ENCODE assay signal across 11 mouse cellular contexts in the genomic region with DNA sequence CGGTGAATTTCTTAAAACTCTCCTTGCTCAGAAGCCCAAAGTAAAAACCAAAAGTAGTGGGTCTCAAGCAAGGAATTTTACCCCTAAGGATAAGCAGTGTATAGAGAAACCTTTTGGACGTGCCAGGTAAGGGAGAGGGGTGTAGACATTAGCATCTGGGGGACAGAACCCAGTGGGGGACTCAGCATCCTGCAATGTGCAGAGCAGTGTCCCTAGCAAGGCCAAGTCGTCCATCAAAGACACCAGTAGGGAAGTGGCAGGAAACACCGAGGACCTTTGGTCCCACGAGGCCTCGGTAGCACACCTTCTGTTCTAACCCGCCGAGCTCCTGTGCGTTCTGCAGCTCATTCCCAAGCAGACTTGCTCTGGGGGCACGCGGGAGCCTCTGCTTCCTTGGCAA. TPM values are rescaled to one million over a fixed set of nuclear protein-coding genes. Genes with fewer than 3 reads are reported as not detected.
DNase-seq lines count a peak whose midpoint lies in the region; ATAC-seq and TF ChIP-seq lines count a peak whose summit lies in the region.
"Had no signal": no experiment of that assay in that cellular context is flagged by ENCODE, and none has a peak within 500 bp of the region (broad histone marks: within the 10 kb centered on the region; RNA-seq: fewer than 3 reads in every experiment).

No protein-coding gene starts in this region.

- no peaks in the 10 kb centered on the region for H3K9me3 ChIP-seq in heart, postnatal 0 days (replicated peaks; ENCODE audit: control insufficient read depth, low read length)
- H3K9me3 ChIP-seq in heart, embryonic 10.5 days, result no peaks in the 10 kb centered on the region
- H3K9me3 ChIP-seq in E14TG2a.4 (ENCODE audit: low read length) (no peaks in the 10 kb centered on the region), ES-Bruce4 (replicated peaks; ENCODE audit: control insufficient read depth, insufficient read depth, low read length, poor library complexity, severe bottlenecking) (no peaks in the 10 kb centered on the region)
- H3K9me3 ChIP-seq in intestine, postnatal 0 days (ENCODE audit: control insufficient read depth), result no peaks in the 10 kb centered on the region

- TF ChIP-seq EP300 in heart, postnatal 0 days (IDR thresholded peaks at IDR 0.05; ENCODE audit: low read depth), result no peak
- no peak for TF ChIP-seq EP300 in ES-Bruce4 (IDR thresholded peaks at IDR 0.05; ENCODE audit: insufficient read depth, low read depth, low read length)

- no peak for TF ChIP-seq CTCF in heart, postnatal 0 days (IDR thresholded peaks at IDR 0.05; ENCODE audit: low read depth)
- TF ChIP-seq CTCF in E14TG2a.4 (conservative IDR thresholded peaks at IDR 0.05; ENCODE audit: low read length), result no peak
- no peak for TF ChIP-seq CTCF in ES-Bruce4 (IDR thresholded peaks at IDR 0.05; ENCODE audit: low read depth, low read length)
- no peak for TF ChIP-seq CTCF in intestine, postnatal 0 days (IDR thresholded peaks at IDR 0.05; ENCODE audit: low read depth)

- H3K9ac ChIP-seq in heart, postnatal 0 days (replicated peaks; ENCODE audit: low read depth, low read length), result no peak overlapping the region
- no peak overlapping the region for H3K9ac ChIP-seq in ES-Bruce4 (ENCODE audit: low read depth, poor library complexity, severe bottlenecking)
- H3K9ac ChIP-seq in intestine, postnatal 0 days (ENCODE audit: low read depth, low read length), result no peak overlapping the region
- H3K9ac ChIP-seq: liver, embryonic 14.5 days had no signal

- no peaks in the 10 kb centered on the region for H3K4me1 ChIP-seq in heart, postnatal 0 days (ENCODE audit: control insufficient read depth, insufficient read depth)
- peaks cover 13% of the 10 kb centered on the region; the same call in 1 of the 2 replicates for H3K4me1 ChIP-seq in heart, embryonic 10.5 days
- peaks cover 57% of the 10 kb centered on the region for H3K4me1 ChIP-seq in E14TG2a.4 (replicated peaks; ENCODE audit: low read depth, low read length)
- peaks cover 4% of the 10 kb centered on the region for H3K4me1 ChIP-seq in ES-Bruce4 (ENCODE audit: control insufficient read depth, insufficient read depth, low read length)
- no peaks in the 10 kb centered on the region for H3K4me1 ChIP-seq in intestine, postnatal 0 days (replicated peaks; ENCODE audit: control insufficient read depth, insufficient read depth, low read length)

- peak overlapping the region; percentile 34; the same call in 1 of the 2 replicates for H3K4me2 ChIP-seq in heart, postnatal 0 days (ENCODE audit: low read depth, low read length)
- H3K4me2 ChIP-seq in intestine, postnatal 0 days (replicated peaks; ENCODE audit: low read depth), result 0 out of 2 replicates have a peak overlapping the region, but pooled peaks have one; percentile 13

- no peak for TF ChIP-seq POLR2A in ES-Bruce4 (IDR thresholded peaks at IDR 0.05; ENCODE audit: insufficient read depth, low read length)

- no peaks in the 10 kb centered on the region for H3K36me3 ChIP-seq in heart, postnatal 0 days (replicated peaks; ENCODE audit: control insufficient read depth, insufficient read depth, low read length)
- no peaks in the 10 kb centered on the region for H3K36me3 ChIP-seq in heart, embryonic 10.5 days
- H3K36me3 ChIP-seq in E14TG2a.4 (ENCODE audit: insufficient read depth, low read length), result no peaks in the 10 kb centered on the region
- H3K36me3 ChIP-seq in ES-Bruce4 (ENCODE audit: control insufficient read depth, insufficient read depth, low read length, poor library complexity, severe bottlenecking), result no peaks in the 10 kb centered on the region
- H3K36me3 ChIP-seq in intestine, postnatal 0 days (ENCODE audit: control insufficient read depth, insufficient read depth), result no peaks in the 10 kb centered on the region

- peaks cover 8% of the 10 kb centered on the region; the same call in 1 of the 2 replicates for H3K27me3 ChIP-seq in heart, postnatal 0 days (ENCODE audit: control insufficient read depth, insufficient read depth, low read length)
- H3K27me3 ChIP-seq in heart, embryonic 10.5 days (ENCODE audit: insufficient read depth, poor library complexity, severe bottlenecking), result peaks cover 8% of the 10 kb centered on the region
- H3K27me3 ChIP-seq in E14TG2a.4 (ENCODE audit: insufficient read depth, low read length), result peaks cover 11% of the 10 kb centered on the region
- no peaks in the 10 kb centered on the region for H3K27me3 ChIP-seq in ES-Bruce4 (ENCODE audit: control insufficient read depth, insufficient read depth, low read length, poor library complexity, severe bottlenecking)
- H3K27me3 ChIP-seq in intestine, postnatal 0 days (replicated peaks; ENCODE audit: control insufficient read depth, insufficient read depth, low read length), result no peaks in the 10 kb centered on the region; the same call in 1 of the 2 replicates

- ATAC-seq in heart, postnatal 0 days (ENCODE audit: insufficient read depth, low read depth), result no peak
- ATAC-seq in intestine, postnatal 0 days, result no peak
- no peak for ATAC-seq in activated CD4-positive, CD25-positive, alpha-beta regulatory T cell, adult 4 months

- 33% methylated on average over 11 of the region's 11 CpGs for WGBS in heart, postnatal 0 days
- WGBS in heart, embryonic 10.5 days, result 44% methylated on average over 11 of the region's 11 CpGs
- 54% methylated on average over 11 of the region's 11 CpGs for WGBS in intestine, postnatal 0 days

- H3K27ac ChIP-seq in heart, postnatal 0 days (ENCODE audit: low read depth), result no peak overlapping the region
- no peak overlapping the region for H3K27ac ChIP-seq in heart, embryonic 10.5 days
- no peak overlapping the region for H3K27ac ChIP-seq in ES-Bruce4 (ENCODE audit: insufficient read depth, low read length)
- no peak overlapping the region for H3K27ac ChIP-seq in intestine, postnatal 0 days (ENCODE audit: low read depth, low read length)
- H3K27ac ChIP-seq: gastrocnemius, adult 2 months; liver, embryonic 14.5 days had no signal

- no peak for DNase-seq in heart, postnatal 0 days (ENCODE audit: low spot score)
- DNase-seq in heart, embryonic 10.5 days (ENCODE audit: low spot score), result no peak
- DNase-seq in left cerebral cortex, adult 9 months (ENCODE audit: low spot score in 2 of 2), result no peak

- no peak overlapping the region for H3K4me3 ChIP-seq in heart, postnatal 0 days (ENCODE audit: low read depth, low read length)
- no peak overlapping the region for H3K4me3 ChIP-seq in heart, embryonic 10.5 days
- H3K4me3 ChIP-seq in E14TG2a.4 (replicated peaks; ENCODE audit: low read length), result peak overlapping the region; percentile 55
- peak overlapping the region; percentile 5; the same call in 1 of the 2 replicates for H3K4me3 ChIP-seq in ES-Bruce4 (ENCODE audit: low read depth, low read length)
- H3K4me3 ChIP-seq in intestine, postnatal 0 days (ENCODE audit: low read depth, low read length), result no peak overlapping the region
- H3K4me3 ChIP-seq: gastrocnemius, adult 2 months had no signal

RNA-seq across cellular contexts. Expression of a gene that starts 25.6 kb away (rescaled TPM):
- total RNA-seq in heart, postnatal 0 days (2014; rRNA removed; ENCODE audit: low replicate concordance), result 6.4 and 8.4 TPM in 2 replicates
- polyA plus RNA-seq in heart, postnatal 0 days (2015; fragmentation: Nextera tagmentation; extraction: Ambion mirVana), result 3.5 and 3.9 TPM in 2 replicates
- 7.5 and 15.3 TPM in 2 replicates for polyA plus RNA-seq in heart, embryonic 10.5 days (2016; fragmentation: Nextera tagmentation; extraction: Ambion mirVana)
- polyA plus RNA-seq in ES-Bruce4 (2011; ENCODE audit: insufficient read depth, insufficient read length, low read depth, missing spikeins), result 0.17 and 0.33 TPM in 2 replicates
- 5.7 TPM in 2 replicates for polyA plus RNA-seq in intestine, postnatal 0 days (2015; fragmentation: Nextera tagmentation; extraction: Ambion mirVana)
- not detected for polyA plus RNA-seq in activated CD4-positive, CD25-positive, alpha-beta regulatory T cell, adult 4 months (2017; shearing (Covaris generic))
- total RNA-seq: megakaryocyte, adult 5-6 weeks; MEL had no signal

Comparison
In these comparisons a context has a peak if more than half of its experiments do, and no peak if none do; other contexts are left out.
1. H3K4me3 ChIP-seq: peak in E14TG2a.4 (single experiment) and ES-Bruce4 (single experiment); none in heart, postnatal 0 days (single experiment), heart, embryonic 10.5 days (single experiment) and intestine, postnatal 0 days (single experiment).